Mouse (Mus musculus): ENCODE data around the gene Mrpl53. TPM values are rescaled to one million over a fixed set of nuclear protein-coding genes. Genes with fewer than 3 reads are reported as not detected.

The Mrpl53 gene
- polyA plus RNA-seq, 1 experiment from 2014 or later = 124 TPM

DNA sequence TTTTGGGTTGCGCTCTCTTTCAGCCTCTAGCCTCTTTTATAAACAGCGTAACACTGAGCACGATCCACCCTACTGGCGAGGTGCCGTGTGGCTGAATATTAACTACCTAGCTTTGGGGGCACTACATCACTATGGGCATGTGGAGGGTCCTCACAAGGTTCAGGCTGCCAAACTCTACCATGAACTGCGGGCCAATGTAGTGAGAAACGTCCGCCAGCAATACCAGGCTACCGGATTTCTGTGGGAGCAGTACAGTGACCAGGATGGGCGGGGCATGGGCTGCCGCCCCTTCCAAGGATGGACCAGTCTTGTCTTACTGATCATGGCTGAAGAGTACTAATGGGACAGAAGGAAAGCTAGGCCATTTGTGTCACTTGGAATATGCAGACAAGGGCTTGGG is 9.5 kb downstream of the Mrpl53 start:
- no peak overlapping the region for H3K9ac ChIP-seq
- no peaks in the 10 kb centered on the region for H3K9me3 ChIP-seq (replicated peaks)
- no peak overlapping the region for H3K4me2 ChIP-seq (replicated peaks)
- peaks cover 29% of the 10 kb centered on the region for H3K36me3 ChIP-seq
- ATAC-seq (ENCODE audit: low FRiP score) = no peak
- 0 out of 2 replicates have a peak overlapping the region, but pooled peaks have one; percentile 23 for H3K27ac ChIP-seq
- no peaks in the 10 kb centered on the region for H3K27me3 ChIP-seq
- H3K4me3 ChIP-seq = no peak overlapping the region
- H3K4me1 ChIP-seq = peaks cover 59% of the 10 kb centered on the region
- WGBS = 84% methylated on average over 11 of the region's 11 CpGs

DNA sequence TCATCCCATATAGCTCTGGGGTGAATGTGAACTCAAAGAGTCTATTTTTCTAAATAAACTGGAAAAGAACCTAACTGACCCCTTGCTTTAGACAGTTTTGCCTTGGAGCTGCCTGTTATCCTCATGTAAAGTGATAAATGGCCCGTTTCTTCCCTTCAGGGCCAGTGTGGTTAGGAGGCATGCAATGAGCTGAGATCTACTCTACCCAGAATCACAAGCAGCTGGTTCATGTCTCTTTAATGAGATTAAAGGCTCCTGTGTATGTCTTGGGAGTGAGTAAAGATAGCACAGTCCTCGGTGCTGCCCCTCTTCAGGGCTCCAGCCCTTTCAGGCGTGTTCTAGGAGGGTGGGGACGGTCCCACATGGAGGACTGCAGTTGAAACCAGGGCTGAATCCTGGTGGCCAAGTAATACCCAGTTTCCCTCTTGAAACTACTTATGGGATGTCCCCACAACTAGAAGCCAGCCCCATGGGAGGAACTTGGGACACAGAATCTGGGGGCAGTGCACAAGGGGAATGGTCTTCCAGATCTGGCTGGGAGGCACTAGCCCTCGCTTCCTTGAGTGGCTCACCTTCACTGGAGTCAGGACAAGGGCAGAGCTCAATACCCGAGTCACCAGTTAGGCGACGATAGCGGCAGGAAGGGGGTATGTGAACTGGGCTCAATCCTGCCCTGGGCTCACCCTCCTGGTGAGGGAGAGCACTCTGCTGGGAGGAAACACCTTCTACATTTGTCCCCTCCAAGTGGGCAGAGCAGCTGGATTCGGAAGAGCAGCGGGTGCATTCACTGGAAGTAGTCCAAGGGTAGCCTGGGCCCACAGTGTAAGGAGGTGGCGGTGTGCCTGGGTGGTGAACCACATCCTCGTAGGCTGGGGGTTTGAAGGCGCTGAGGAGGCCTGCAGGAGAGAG is 10.2 kb downstream of the Mrpl53 start:
- Histone ChIP-seq H3K27ac (no peak overlapping the region), H3K9me3 (replicated peaks) (no peaks in the 10 kb centered on the region), H3K4me2 (replicated peaks) (peak overlapping the region; percentile 84), H3K4me3 (peak overlapping the region; percentile 82), H3K9ac (peak overlapping the region; percentile 91), H3K4me1 (peaks cover 65% of the 10 kb centered on the region), H3K36me3 (peaks cover 29% of the 10 kb centered on the region), H3K27me3 (no peaks in the 10 kb centered on the region)
- 89% methylated on average over 14 of the region's 14 CpGs for WGBS
- no peak for ATAC-seq (ENCODE audit: low FRiP score)

DNA sequence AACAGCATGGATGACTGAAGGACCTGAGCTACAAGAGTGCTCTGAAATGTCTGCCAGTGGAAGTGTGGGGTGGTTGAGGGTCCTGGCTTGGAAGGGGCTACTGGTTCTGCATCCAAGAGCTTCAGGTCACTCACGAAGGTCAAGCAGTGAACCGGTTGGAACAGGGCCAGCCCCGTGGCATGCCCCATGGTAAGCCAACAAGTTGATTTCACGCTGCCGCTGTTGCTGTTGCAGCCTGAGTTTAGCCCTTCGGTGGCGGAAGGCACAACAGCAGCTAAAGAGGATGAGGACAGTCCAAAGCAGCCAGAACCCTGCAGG is 10.9 kb downstream of the Mrpl53 start:
- H3K36me3 ChIP-seq = peaks cover 29% of the 10 kb centered on the region
- WGBS = 75% methylated on average over 7 of the region's 7 CpGs
- H3K9ac ChIP-seq = peak overlapping the region; percentile 91
- H3K4me3 ChIP-seq = peak overlapping the region; percentile 82
- peak overlapping the region; percentile 97; the same call in 1 of the 2 replicates for H3K27ac ChIP-seq
- peak overlapping the region; percentile 84 for H3K4me2 ChIP-seq (replicated peaks)
- no peaks in the 10 kb centered on the region for H3K9me3 ChIP-seq (replicated peaks)
- no peak for ATAC-seq (ENCODE audit: low FRiP score)
- peaks cover 67% of the 10 kb centered on the region for H3K4me1 ChIP-seq
- H3K27me3 ChIP-seq = no peaks in the 10 kb centered on the region

DNA sequence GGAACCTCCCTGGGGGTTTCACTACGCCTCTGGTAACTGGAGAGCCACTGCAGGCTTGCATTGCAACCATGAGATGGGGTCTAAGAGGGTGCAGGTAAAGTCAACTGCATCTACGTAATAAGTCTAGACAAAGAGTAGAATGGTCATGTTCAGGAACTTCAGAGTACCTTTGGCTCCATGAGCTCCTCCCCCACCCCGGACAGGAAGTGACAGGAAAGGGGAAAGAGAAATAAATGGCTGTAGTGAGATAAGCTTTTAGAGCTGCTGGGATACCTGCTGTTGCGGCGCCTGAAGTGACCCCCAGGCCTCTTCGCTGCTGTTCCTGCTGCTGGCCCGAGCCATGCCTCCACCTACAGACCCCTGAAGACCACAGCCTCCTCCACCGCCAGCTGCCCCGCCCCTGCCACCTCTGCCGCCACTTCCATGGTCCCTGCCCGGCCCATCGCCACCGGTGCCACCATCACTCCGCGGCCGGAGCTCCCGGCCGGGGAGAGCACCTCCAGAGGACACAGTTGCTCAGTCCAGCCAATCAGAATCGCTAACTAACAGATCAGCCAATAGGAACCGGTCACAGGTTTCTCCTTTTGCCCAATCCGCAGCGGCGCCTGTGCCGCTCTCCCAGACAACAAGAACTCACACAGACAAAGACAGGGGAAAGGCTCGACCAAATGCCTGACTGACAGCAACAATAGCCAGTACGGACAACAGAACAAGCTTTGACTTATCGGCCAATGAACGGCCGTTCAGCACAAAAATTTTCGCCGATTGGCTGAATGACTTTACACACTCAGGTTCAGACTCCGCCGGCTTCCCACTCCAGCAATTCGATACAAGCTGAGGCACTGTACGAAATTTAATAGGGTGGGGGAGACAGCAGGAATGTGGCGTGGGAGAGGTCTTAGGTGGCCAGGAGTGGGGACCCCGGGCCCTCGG is 12.4 kb downstream of the Mrpl53 start, which contains the start of gene Wbp1:
Gene Wbp1, minus strand, starts transcription at position 630 of the 933 bp plus-strand sequence.
- peak; percentile 94 for ATAC-seq (ENCODE audit: low FRiP score)
- Histone ChIP-seq H3K4me1 (peaks cover 64% of the 10 kb centered on the region), H3K9me3 (replicated peaks) (no peaks in the 10 kb centered on the region)

DNA sequence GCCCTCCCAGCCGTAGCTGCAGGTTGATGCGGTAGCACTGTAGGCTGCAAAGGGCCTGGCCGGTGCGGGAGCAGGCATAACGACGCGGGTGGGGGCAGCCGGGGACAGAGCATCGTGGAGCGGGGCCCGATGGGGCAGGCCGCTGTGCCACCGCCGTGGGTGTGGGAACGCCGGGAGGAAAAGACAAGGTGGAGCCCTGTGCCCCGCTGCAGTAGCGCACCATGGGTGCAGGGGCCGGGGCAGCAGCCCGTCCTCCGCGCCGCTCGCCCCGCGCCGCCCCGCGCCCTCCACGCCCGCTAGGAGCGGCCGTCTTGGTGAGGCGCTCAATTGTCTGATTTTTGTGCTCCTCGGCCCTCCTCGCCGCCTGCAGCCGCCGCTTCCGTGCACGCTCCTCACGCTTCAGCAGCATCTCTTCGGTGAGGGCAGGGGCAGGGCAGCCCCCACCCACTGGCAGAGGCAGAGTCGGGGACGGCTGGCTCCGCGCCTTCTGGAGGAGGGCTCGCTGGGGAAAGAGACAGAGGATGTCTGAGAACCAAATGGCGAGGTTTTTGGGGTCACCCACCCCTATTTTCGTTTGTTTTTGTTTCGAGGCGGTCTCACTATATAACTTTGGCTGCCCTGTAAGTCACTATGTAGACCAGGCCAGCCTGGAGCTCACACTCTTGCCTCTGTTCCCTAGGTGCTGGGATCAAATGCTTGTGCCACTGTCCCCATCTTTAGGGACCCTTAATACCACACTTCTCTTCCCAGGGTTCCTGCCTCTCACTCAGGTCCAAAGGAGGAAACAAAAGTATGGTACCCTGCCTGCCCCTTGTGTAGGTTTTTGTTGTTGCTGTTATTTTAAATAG is 13.2 kb downstream of the Mrpl53 start:
- Histone ChIP-seq H3K9me3 (replicated peaks) (no peaks in the 10 kb centered on the region), H3K4me1 (peaks cover 55% of the 10 kb centered on the region)

More for the DNA sequence above, 12.4 kb downstream of the Mrpl53 start, which contains the start of gene Wbp1:
- Histone ChIP-seq H3K4me2 (replicated peaks) (peak within 1 kb of the TSS; percentile 95), H3K9ac (peak within 1 kb of the TSS; percentile 97), H3K27ac (peak within 1 kb of the TSS; percentile 99), H3K36me3 (peaks cover 29% of the 10 kb centered on the region), H3K4me3 (peak within 1 kb of the TSS; percentile 82), H3K27me3 (no peaks in the 10 kb centered on the region)
- under 1% methylated on average over 38 of the region's 38 CpGs for whole genome bisulfite sequencing

DNA sequence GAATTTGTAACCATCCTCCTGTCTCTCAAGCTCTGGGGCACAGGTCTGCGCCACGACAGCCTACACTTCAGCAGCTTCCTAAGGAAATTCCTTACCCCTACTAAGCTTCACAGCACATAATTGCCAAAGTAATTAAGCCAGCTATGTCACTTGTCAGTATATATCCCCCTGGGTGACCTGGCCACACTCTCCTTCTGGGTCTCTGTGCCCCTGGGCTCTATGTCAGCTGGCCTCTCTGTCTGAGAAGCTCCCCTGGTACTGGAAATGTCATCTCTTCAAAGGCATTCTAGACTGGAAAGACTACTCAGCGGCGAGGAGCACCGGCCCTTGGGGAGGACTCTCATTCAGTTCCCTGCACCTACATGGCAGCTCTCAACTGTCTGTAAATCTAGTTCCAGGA is 14.1 kb downstream of the Mrpl53 start:
- no peak overlapping the region for H3K27ac ChIP-seq
- no peak for ATAC-seq (ENCODE audit: low FRiP score)
- peaks cover 48% of the 10 kb centered on the region for H3K4me1 ChIP-seq
- peak overlapping the region; percentile 95 for H3K4me2 ChIP-seq (replicated peaks)
- no peaks in the 10 kb centered on the region for H3K27me3 ChIP-seq
- peak overlapping the region; percentile 97; the same call in 1 of the 2 replicates for H3K9ac ChIP-seq
- peaks cover 18% of the 10 kb centered on the region for H3K36me3 ChIP-seq
- no peaks in the 10 kb centered on the region for H3K9me3 ChIP-seq (replicated peaks)
- peak overlapping the region; percentile 82 for H3K4me3 ChIP-seq
- 67% methylated on average over 5 of the region's 5 CpGs for WGBS

More for the DNA sequence above, 13.2 kb downstream of the Mrpl53 start:
- peak; percentile 11; the same call in 1 of the 2 replicates for ATAC-seq (ENCODE audit: low FRiP score)
- peak overlapping the region; percentile 97 for H3K9ac ChIP-seq
- H3K27me3 ChIP-seq = no peaks in the 10 kb centered on the region
- 2% methylated on average over 46 of the region's 52 CpGs for WGBS
- peak overlapping the region; percentile 99 for H3K27ac ChIP-seq
- H3K36me3 ChIP-seq = peaks cover 27% of the 10 kb centered on the region
- H3K4me3 ChIP-seq = peak overlapping the region; percentile 82
- peak overlapping the region; percentile 95 for H3K4me2 ChIP-seq (replicated peaks)

DNA sequence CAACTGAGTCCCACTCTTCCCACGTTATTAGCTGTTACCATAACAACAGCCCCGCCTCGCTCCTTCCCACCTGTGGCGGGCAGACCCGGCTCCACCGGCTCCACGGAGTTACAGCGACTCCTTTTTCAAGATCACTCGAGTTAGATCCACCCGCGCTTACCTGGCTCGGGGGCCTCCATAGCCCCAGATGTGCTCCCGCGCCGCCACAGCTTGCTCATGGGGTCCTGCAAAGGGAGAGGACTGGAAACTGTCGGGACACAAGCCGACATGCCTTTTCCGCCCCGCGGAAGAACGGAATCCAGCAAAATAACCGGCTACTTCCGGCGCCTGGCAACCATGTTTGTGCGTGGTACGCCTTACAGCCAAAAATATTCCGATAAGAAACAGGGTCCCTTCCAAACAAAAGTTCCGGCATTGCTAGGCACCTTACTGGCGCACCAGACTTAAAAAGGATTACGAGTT is 16.0 kb downstream of the Mrpl53 start:
- Histone ChIP-seq H3K9ac (peak overlapping the region; percentile 79), H3K36me3 (no peaks in the 10 kb centered on the region), H3K4me2 (replicated peaks) (peak overlapping the region; percentile 71), H3K4me3 (peak overlapping the region; percentile 69), H3K27me3 (no peaks in the 10 kb centered on the region), H3K9me3 (replicated peaks) (no peaks in the 10 kb centered on the region), H3K27ac (peak overlapping the region; percentile 74), H3K4me1 (peaks cover 37% of the 10 kb centered on the region)
- under 1% methylated on average over 30 of the region's 30 CpGs for WGBS
- no peak for ATAC-seq (ENCODE audit: low FRiP score)

DNA sequence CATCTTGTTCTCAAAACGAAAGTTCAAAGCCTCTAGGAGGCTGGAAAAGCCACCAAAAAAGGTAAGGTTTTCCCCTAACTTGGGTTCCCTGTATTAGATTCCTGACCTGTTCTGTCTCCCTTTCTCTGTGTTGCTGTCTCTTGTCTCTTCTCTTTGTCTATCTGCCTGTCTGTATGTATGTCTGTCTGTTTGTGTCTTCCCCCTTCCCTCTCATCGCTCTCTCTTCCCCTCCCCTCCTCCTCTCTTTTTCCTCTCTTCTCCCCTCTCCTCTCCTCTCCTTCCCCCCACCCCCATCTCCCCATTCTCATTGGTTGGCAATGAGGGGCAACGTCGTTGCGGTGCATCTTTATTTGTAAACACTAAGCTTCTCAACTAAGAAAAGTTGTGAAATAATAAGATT is 16.5 kb downstream of the Mrpl53 start, which contains the start of gene Ino80b:
Gene Ino80b, minus strand, starts transcription at position 101 of the 400 bp plus-strand sequence.
- ATAC-seq (ENCODE audit: low FRiP score) = no peak
- 23% methylated on average over 5 of the region's 5 CpGs for WGBS
- peaks cover 32% of the 10 kb centered on the region for H3K4me1 ChIP-seq

DNA sequence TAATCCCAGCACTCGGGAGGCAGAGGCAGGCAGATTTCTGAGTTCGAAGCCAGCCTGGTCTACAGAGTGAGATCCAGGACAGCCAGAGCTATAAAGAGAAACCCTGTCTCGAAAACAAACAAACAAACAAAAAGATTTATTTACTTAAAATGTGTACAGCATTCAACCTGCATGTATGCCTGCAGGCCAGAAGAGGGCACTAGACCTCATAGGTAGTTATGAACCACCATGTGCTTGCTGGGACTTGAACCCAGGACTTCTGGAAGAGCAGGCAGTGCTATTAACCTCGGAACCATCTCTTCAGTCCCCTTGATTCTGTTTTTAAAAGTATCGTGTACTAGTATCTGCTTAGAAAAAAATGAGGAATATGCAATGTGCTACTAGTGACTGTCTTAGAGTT is 18.6 kb downstream of the Mrpl53 start:
- ATAC-seq (ENCODE audit: low FRiP score) = no peak

More for the DNA sequence above, 16.5 kb downstream of the Mrpl53 start, which contains the start of gene Ino80b:
- no peaks in the 10 kb centered on the region for H3K9me3 ChIP-seq (replicated peaks)
- peak within 1 kb of the TSS; percentile 69 for H3K4me3 ChIP-seq
- peak within 1 kb of the TSS; percentile 79 for H3K9ac ChIP-seq
- peak within 1 kb of the TSS; percentile 71 for H3K4me2 ChIP-seq (replicated peaks)
- H3K27me3 ChIP-seq = no peaks in the 10 kb centered on the region
- no peaks in the 10 kb centered on the region for H3K36me3 ChIP-seq
- H3K27ac ChIP-seq = peak within 1 kb of the TSS; percentile 74

DNA sequence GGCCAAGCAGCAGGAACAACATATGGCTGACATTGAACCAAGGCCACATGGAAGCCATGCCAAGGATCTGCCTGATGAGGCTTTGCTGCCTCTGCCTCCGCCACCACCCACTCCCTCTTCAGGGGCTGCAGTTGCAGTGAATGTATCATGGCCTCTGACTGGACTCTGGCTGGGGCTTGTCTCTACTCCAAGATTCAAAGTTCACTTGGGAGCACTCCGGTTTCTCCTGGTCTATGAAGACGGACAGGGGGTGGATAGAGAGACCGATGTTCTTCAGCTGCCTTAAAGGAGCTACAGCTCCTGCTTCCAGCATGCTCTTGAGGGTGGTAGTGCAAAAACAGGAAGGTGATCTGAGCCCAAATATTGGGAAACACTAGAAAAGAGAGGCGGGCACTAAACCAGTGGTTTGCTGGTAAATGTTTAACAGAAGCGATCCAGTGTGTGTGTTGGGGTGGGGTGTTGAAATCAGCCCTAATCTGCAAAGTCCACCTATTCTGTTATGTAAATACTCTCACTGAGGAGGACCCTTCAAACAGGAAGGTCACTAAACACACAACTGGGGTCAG is 22.7 kb downstream of the Mrpl53 start:
- H3K9ac ChIP-seq = no peak overlapping the region
- no peak overlapping the region for H3K27ac ChIP-seq
- no peak overlapping the region for H3K4me3 ChIP-seq
- H3K36me3 ChIP-seq = no peaks in the 10 kb centered on the region
- H3K4me1 ChIP-seq = peaks cover 18% of the 10 kb centered on the region
- peaks cover 16% of the 10 kb centered on the region for H3K27me3 ChIP-seq
- WGBS = 73% methylated on average over 6 of the region's 6 CpGs
- no peak for ATAC-seq (ENCODE audit: low FRiP score)
- no peaks in the 10 kb centered on the region for H3K9me3 ChIP-seq (replicated peaks)
- H3K4me2 ChIP-seq (replicated peaks) = no peak overlapping the region

More for the DNA sequence above, 18.6 kb downstream of the Mrpl53 start:
- Histone ChIP-seq H3K9ac (no peak overlapping the region), H3K9me3 (replicated peaks) (no peaks in the 10 kb centered on the region), H3K4me3 (no peak overlapping the region), H3K27me3 (no peaks in the 10 kb centered on the region), H3K27ac (no peak overlapping the region), H3K4me1 (peaks cover 24% of the 10 kb centered on the region), H3K4me2 (replicated peaks) (no peak overlapping the region), H3K36me3 (no peaks in the 10 kb centered on the region)
- WGBS = 95% methylated on average over 5 of the region's 5 CpGs
